14 mouse cellular contexts compared by ENCODE assay signal in the genomic region with DNA sequence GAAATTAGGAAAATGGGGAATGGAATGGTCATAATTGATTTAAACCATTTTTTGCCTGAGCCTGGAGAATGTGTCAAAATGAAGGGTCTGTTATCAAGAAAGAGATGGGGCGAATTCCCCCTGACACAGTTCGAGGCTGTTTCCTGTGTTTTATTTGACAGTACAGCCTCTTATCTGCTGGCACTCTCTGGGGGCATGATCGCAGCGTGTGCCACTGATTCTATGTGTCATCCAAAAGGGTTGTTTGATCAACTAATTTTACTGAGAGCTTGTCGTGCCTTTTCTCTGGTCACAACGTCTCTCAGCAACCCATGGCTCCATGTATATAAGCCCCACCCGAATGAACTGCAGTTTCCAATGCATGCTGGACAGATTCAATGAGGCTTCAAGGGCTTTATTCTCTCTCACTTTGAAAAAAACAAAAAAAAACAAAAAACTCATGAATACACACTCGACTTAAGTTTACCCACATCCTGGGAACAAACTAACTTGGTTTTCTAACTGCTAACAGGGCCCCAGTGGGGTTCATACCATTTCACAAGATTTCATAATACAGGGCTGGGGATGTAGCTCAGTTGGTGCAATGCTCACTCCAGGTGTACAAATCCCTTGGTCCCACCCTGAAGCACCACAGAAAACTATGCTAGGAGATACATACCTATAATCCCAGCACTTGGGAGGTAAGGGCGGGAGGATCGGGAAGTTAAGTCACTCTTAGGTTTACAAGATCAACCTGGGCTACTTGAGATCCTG. TPM values are rescaled to one million over a fixed set of nuclear protein-coding genes. Genes with fewer than 3 reads are reported as not detected.
"Had no signal": no experiment of that assay in that cellular context is flagged by ENCODE, and none has a peak within 500 bp of the region (broad histone marks: within the 10 kb centered on the region; RNA-seq: fewer than 3 reads in every experiment).

No protein-coding gene starts in this region.

- H3K27ac ChIP-seq: left cerebral cortex, adult 2 months; limb, embryonic 10.5 days; lung, embryonic 15.5 days; macrophage; neural tube, embryonic 12.5 days had no signal

- H3K9me3 ChIP-seq: limb, embryonic 10.5 days; lung, embryonic 15.5 days; neural tube, embryonic 12.5 days had no signal

- H3K4me3 ChIP-seq: left cerebral cortex, adult 2 months; limb, embryonic 10.5 days; lung, embryonic 15.5 days; myocyte; neural tube, embryonic 12.5 days had no signal

- H3K4me1 ChIP-seq: limb, embryonic 10.5 days; lung, embryonic 15.5 days; neural tube, embryonic 12.5 days had no signal

- DNase-seq: kidney, adult 8-10 months; kidney, postnatal 25 days; lung, postnatal 14 days; midbrain, embryonic 14.5 days; right cerebral cortex, postnatal 4 days; spleen, adult 18-20 months had no signal

- H3K9ac ChIP-seq: lung, embryonic 15.5 days; neural tube, embryonic 12.5 days had no signal

- H3K27me3 ChIP-seq: neural tube, embryonic 12.5 days had no signal

- H3K36me3 ChIP-seq: limb, embryonic 10.5 days; lung, embryonic 15.5 days; neural tube, embryonic 12.5 days had no signal

RNA-seq across cellular contexts. Expression of gene Xirp1, which starts 30.1 kb away (rescaled TPM):
- total RNA-seq: neutrophil, adult 5-6 weeks had no signal
- polyA plus RNA-seq: macrophage; midbrain, embryonic 14.5 days had no signal

RNA-seq across cellular contexts. Expression of gene Ttc21a, which starts 55.9 kb away (rescaled TPM):
- polyA plus RNA-seq: intestine, postnatal 0 days had no signal
